Mouse (Mus musculus): Measurements from ENCODE around the gene Lin7a.

DNA sequence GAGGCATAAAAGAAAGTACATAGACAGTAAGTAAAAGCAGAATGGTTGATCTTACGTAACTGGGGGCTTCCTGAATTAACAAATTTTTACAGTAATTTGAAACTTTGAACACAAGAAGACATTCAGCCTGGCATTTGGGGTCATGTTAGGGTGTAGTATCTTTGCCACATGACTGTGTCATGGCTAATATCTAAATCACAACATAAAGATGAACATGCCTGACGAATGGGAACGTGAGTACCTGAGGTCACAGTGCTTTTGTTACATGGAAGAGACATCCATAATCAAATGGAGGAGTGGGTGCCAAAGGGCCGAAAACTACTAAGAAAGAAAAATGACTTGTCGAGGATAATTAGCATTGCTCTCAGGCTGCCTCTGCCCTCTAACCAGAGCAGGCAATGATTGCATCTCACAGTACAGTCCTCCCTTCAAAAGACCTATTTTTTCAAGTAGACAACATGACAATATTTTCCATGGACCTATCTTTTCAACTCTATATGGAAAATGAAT is 15.0 kb upstream of the Lin7a start:
- no peak for TF ChIP-seq POLR2A (IDR thresholded peaks at IDR 0.05; ENCODE audit: low read depth, low read length)
- no peak for TF ChIP-seq CTCF (IDR thresholded peaks at IDR 0.05; ENCODE audit: extremely low read depth, insufficient read depth, insufficient read length, insufficient replicate concordance)

All from spleen, adult 2 months (tissue).